Mouse (Mus musculus): ENCODE measurements at regions not wholly inside any gene's neighbourhood (a gene's known extent, or its start where the extent isn't known, plus 50 kb on each side); places are given as distances from the start of the nearest gene placed in this dataset.

GRCm38 (mm10) chr13:101625922-101626321 is 142.1 kb downstream of the Pik3r1 start:
- Histone ChIP-seq H3K27ac (no peak overlapping the region), H3K9me3 (no peaks in the 10 kb centered on the region), H3K9ac (replicated peaks) (no peak overlapping the region), H3K4me2 (replicated peaks) (no peak overlapping the region), H3K27me3 (no peaks in the 10 kb centered on the region), H3K36me3 (no peaks in the 10 kb centered on the region), H3K4me3 (replicated peaks) (no peak overlapping the region), H3K4me1 (replicated peaks) (0 out of 2 replicates have a peak, but pooled peaks cover 3% of the 10 kb centered on the region)
- WGBS, result 91% methylated on average over 5 of the region's 5 CpGs
- no peak for ATAC-seq

GRCm38 (mm10) chr13:101624179-101624581 is 143.8 kb downstream of the Pik3r1 start:
- 0 out of 2 replicates have a peak, but pooled peaks cover 3% of the 10 kb centered on the region for H3K4me1 ChIP-seq (replicated peaks)
- H3K9me3 ChIP-seq, result no peaks in the 10 kb centered on the region
- ATAC-seq, result no peak
- no peak overlapping the region for H3K9ac ChIP-seq (replicated peaks)
- 23% methylated on average over 5 of the region's 5 CpGs for WGBS
- no peak overlapping the region for H3K27ac ChIP-seq
- no peaks in the 10 kb centered on the region for H3K36me3 ChIP-seq
- H3K27me3 ChIP-seq, result no peaks in the 10 kb centered on the region
- no peak overlapping the region for H3K4me2 ChIP-seq (replicated peaks)
- H3K4me3 ChIP-seq (replicated peaks), result no peak overlapping the region

- H3K4me2 ChIP-seq (replicated peaks), result no peak overlapping the region
- no peak for ATAC-seq
- 98% methylated on average over 2 of the region's 2 CpGs for WGBS
- H3K27ac ChIP-seq, result no peak overlapping the region
- no peaks in the 10 kb centered on the region for H3K36me3 ChIP-seq
- no peak overlapping the region for H3K4me3 ChIP-seq (replicated peaks)
- H3K9ac ChIP-seq (replicated peaks), result no peak overlapping the region
- H3K9me3 ChIP-seq, result no peaks in the 10 kb centered on the region
- H3K4me1 ChIP-seq (replicated peaks), result 0 out of 2 replicates have a peak, but pooled peaks cover 3% of the 10 kb centered on the region
- no peaks in the 10 kb centered on the region for H3K27me3 ChIP-seq
These were observed 145.4 kb downstream of the Pik3r1 start for GRCm38 (mm10) chr13:101622649-101623048.

- 0 out of 2 replicates have a peak, but pooled peaks cover 3% of the 10 kb centered on the region for H3K4me1 ChIP-seq (replicated peaks)
- no peaks in the 10 kb centered on the region for H3K36me3 ChIP-seq
- no peak for ATAC-seq
- H3K9me3 ChIP-seq, result no peaks in the 10 kb centered on the region
- H3K27me3 ChIP-seq, result no peaks in the 10 kb centered on the region
- WGBS, result 85% methylated on average over 3 of the region's 3 CpGs
- no peak overlapping the region for H3K4me2 ChIP-seq (replicated peaks)
- no peak overlapping the region for H3K9ac ChIP-seq (replicated peaks)
- no peak overlapping the region for H3K27ac ChIP-seq
- H3K4me3 ChIP-seq (replicated peaks), result no peak overlapping the region
These were observed 147.4 kb downstream of the Pik3r1 start for GRCm38 (mm10) chr13:101620660-101621059.

DNA sequence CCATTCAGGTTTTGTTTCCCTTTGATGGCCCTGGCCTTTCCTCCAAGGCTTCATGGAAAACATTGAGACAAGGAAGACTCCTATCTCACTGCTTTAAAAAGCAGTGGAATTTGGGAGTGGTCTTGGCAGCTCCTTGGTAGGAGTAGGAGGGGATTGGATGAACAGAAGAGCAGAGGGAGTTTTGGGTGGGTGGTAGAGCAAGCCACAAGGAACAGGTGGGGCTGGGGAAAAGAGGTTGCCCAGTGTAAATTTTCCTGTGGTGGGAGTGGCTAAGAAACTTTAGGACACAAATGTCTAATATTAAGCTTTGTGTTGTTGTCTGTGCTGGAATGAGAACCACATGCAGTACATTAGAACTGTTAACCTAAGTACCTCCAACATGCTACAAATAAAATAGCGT is 148.9 kb downstream of the Pik3r1 start:
- no peaks in the 10 kb centered on the region for H3K36me3 ChIP-seq
- H3K4me2 ChIP-seq (replicated peaks), result no peak overlapping the region

DNA sequence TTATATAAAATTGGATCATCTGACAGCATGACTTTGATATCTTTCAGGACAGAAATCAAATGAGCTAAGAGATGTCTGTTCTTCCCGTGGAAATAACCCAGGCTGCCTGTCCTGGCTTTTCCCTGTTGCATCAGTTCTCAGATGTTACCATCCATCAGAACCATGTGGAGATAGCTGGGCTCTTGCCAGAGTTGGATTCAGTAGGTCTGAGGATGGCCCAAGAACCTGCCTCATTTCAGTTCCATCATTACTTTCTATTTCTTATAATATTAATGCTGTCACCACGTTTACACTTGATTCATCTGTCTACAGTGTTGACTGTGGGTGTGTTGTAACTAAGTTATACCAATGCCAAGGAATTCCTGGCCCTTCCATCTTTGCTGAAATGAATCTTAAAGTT is 155.2 kb downstream of the Pik3r1 start:
- no peak for ATAC-seq
- Histone ChIP-seq H3K4me1 (replicated peaks) (no peaks in the 10 kb centered on the region), H3K36me3 (no peaks in the 10 kb centered on the region), H3K27ac (no peak overlapping the region), H3K9me3 (no peaks in the 10 kb centered on the region), H3K9ac (replicated peaks) (no peak overlapping the region), H3K4me2 (replicated peaks) (no peak overlapping the region), H3K27me3 (no peaks in the 10 kb centered on the region), H3K4me3 (replicated peaks) (no peak overlapping the region)
- 75% methylated on average over 2 of the region's 2 CpGs for WGBS

More for the DNA sequence above, 148.9 kb downstream of the Pik3r1 start:
- no peak for ATAC-seq
- no peak overlapping the region for H3K9ac ChIP-seq (replicated peaks)
- WGBS, result 100% methylated on average over 1 of the region's 1 CpGs
- no peaks in the 10 kb centered on the region for H3K4me1 ChIP-seq (replicated peaks)
- no peaks in the 10 kb centered on the region for H3K27me3 ChIP-seq
- no peak overlapping the region for H3K4me3 ChIP-seq (replicated peaks)
- no peak overlapping the region for H3K27ac ChIP-seq
- no peaks in the 10 kb centered on the region for H3K9me3 ChIP-seq

- Histone ChIP-seq H3K4me2 (replicated peaks) (no peak overlapping the region), H3K36me3 (no peaks in the 10 kb centered on the region), H3K4me3 (replicated peaks) (no peak overlapping the region), H3K4me1 (replicated peaks) (no peaks in the 10 kb centered on the region), H3K27me3 (no peaks in the 10 kb centered on the region), H3K9ac (replicated peaks) (no peak overlapping the region), H3K27ac (no peak overlapping the region), H3K9me3 (no peaks in the 10 kb centered on the region)
- ATAC-seq, result no peak
- 92% methylated on average over 6 of the region's 6 CpGs for WGBS
These were observed 156.3 kb downstream of the Pik3r1 start for GRCm38 (mm10) chr13:101611725-101612124.

- Histone ChIP-seq H3K9ac (replicated peaks) (no peak overlapping the region), H3K4me3 (replicated peaks) (no peak overlapping the region), H3K27me3 (no peaks in the 10 kb centered on the region), H3K9me3 (no peaks in the 10 kb centered on the region), H3K4me2 (replicated peaks) (no peak overlapping the region), H3K27ac (no peak overlapping the region), H3K36me3 (no peaks in the 10 kb centered on the region), H3K4me1 (replicated peaks) (no peaks in the 10 kb centered on the region)
- 83% methylated on average over 1 of the region's 1 CpGs for WGBS
- no peak for ATAC-seq
These were observed 161.8 kb downstream of the Pik3r1 start for GRCm38 (mm10) chr13:101606184-101606730.

- Histone ChIP-seq H3K4me1 (replicated peaks) (no peaks in the 10 kb centered on the region), H3K9ac (replicated peaks) (no peak overlapping the region), H3K36me3 (no peaks in the 10 kb centered on the region), H3K9me3 (no peaks in the 10 kb centered on the region), H3K27me3 (no peaks in the 10 kb centered on the region), H3K4me2 (replicated peaks) (no peak overlapping the region), H3K4me3 (replicated peaks) (no peak overlapping the region), H3K27ac (no peak overlapping the region)
- 83% methylated on average over 4 of the region's 4 CpGs for WGBS
- no peak for ATAC-seq
These were observed 162.3 kb downstream of the Pik3r1 start for GRCm38 (mm10) chr13:101605685-101606084.

DNA sequence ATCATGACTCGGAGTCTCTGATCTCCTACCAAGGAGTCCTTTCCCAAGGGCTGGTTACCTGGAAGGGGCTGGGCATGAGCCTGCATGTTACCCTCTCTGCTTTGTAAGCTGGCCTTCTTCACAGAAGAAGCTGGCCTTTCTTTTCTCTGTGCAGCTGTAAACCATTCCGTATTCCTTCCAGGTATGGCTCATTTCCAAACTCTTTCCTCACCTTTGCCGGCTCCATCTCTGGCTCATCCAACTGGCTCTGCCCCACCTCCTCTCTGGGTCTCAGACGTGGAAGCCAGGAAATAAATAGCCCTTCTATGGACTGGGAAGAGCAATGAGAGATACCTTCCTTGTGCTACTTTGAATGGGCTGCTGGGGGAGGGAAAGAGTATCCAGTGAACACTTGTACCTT is 163.0 kb downstream of the Pik3r1 start:
- H3K9me3 ChIP-seq, result no peaks in the 10 kb centered on the region
- H3K27ac ChIP-seq, result no peak overlapping the region
- no peak for ATAC-seq
- no peak overlapping the region for H3K4me2 ChIP-seq (replicated peaks)
- no peak overlapping the region for H3K9ac ChIP-seq (replicated peaks)
- no peaks in the 10 kb centered on the region for H3K4me1 ChIP-seq (replicated peaks)
- 81% methylated on average over 4 of the region's 4 CpGs for WGBS
- no peaks in the 10 kb centered on the region for H3K27me3 ChIP-seq
- H3K36me3 ChIP-seq, result no peaks in the 10 kb centered on the region
- H3K4me3 ChIP-seq (replicated peaks), result no peak overlapping the region

- Histone ChIP-seq H3K9ac (replicated peaks) (no peak overlapping the region), H3K4me3 (replicated peaks) (no peak overlapping the region), H3K36me3 (no peaks in the 10 kb centered on the region), H3K9me3 (no peaks in the 10 kb centered on the region), H3K27me3 (no peaks in the 10 kb centered on the region), H3K4me1 (replicated peaks) (no peaks in the 10 kb centered on the region), H3K4me2 (replicated peaks) (no peak overlapping the region), H3K27ac (no peak overlapping the region)
- WGBS, result 88% methylated on average over 7 of the region's 7 CpGs
- no peak for ATAC-seq
These were observed 169.9 kb downstream of the Pik3r1 start for GRCm38 (mm10) chr13:101598126-101598485.

DNA sequence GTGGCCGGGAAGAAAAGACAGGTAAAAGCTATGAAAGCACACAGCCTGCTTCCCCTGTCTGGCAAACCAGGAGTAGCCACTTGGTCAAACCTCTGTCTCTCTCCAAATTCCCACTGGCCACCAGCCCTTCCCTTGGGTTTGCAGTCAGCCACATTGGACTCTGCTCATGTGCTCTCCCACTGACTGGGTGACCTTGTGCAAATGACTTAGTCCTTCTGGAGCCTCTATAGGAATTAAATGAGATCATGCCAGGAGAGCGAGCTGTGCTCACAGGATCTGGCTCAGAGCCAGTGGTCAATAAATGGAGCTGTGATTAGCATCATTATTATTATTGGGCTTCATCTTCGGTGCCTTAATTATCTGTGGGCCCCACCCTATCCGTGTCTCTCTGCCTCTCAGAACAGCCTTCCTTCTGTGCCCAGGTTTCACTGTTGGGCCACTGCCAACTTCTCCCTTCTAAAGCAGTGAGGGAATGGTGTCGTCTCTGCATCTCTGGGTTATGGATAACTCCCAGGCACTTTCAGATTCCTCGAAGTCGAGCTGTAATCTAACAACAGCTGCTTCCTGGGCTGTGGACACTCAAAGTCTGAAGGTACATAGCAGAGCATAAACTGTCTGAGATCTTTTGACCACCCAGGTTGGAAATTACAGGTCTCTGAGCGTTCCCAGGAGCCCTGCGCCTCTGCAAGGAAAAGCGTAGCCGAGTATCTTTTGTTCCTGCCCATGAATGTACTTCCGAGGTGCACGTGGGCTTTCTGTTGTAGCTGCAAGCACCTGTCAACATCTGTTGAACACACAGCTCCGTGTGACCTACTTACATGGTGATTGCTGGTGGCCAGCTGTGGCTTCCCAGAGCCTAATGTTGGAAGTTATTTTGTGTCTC is 170.5 kb downstream of the Pik3r1 start:
- H3K4me3 ChIP-seq (replicated peaks), result no peak overlapping the region
- 79% methylated on average over 14 of the region's 14 CpGs for WGBS
- H3K27me3 ChIP-seq, result no peaks in the 10 kb centered on the region
- ATAC-seq, result no peak
- no peaks in the 10 kb centered on the region for H3K9me3 ChIP-seq
- no peak overlapping the region for H3K27ac ChIP-seq
- no peaks in the 10 kb centered on the region for H3K4me1 ChIP-seq (replicated peaks)
- H3K4me2 ChIP-seq (replicated peaks), result no peak overlapping the region
- no peak overlapping the region for H3K9ac ChIP-seq (replicated peaks)
- no peaks in the 10 kb centered on the region for H3K36me3 ChIP-seq
